Mouse (Mus musculus): ENCODE data around the gene Fhod1. TPM values are rescaled to one million over a fixed set of nuclear protein-coding genes. Genes with fewer than 3 reads are reported as not detected.

Gene Fhod1
- polyA plus RNA-seq, 1 experiment: 33.6 TPM

GRCm38 (mm10) chr8:105281821-105282220 is 65.9 kb downstream of the Fhod1 start:
- H3K4me3 ChIP-seq (ENCODE audit: control insufficient read depth, insufficient read depth, low read length): no peak overlapping the region
- no peak for DNase-seq
- no peaks in the 10 kb centered on the region for H3K36me3 ChIP-seq (ENCODE audit: control insufficient read depth, insufficient read depth, low read length)
- H3K27ac ChIP-seq (ENCODE audit: control insufficient read depth, insufficient read depth, low read length): no peak overlapping the region
- TF ChIP-seq POLR2A (IDR thresholded peaks at IDR 0.05; ENCODE audit: control insufficient read depth, extremely low read depth, insufficient read depth, low read length, poor library complexity) (no peak), CTCF (IDR thresholded peaks at IDR 0.05; ENCODE audit: borderline replicate concordance, control insufficient read depth, extremely low read depth, insufficient read depth, low read length, poor library complexity) (no peak)
- no peaks in the 10 kb centered on the region; the same call in 1 of the 2 replicates for H3K27me3 ChIP-seq (ENCODE audit: control insufficient read depth, insufficient read depth, low read length)
- WGBS: 98% methylated on average over 12 of the region's 12 CpGs
- H3K4me1 ChIP-seq (replicated peaks; ENCODE audit: control insufficient read depth, insufficient read depth, low read length): peaks cover 12% of the 10 kb centered on the region

DNA sequence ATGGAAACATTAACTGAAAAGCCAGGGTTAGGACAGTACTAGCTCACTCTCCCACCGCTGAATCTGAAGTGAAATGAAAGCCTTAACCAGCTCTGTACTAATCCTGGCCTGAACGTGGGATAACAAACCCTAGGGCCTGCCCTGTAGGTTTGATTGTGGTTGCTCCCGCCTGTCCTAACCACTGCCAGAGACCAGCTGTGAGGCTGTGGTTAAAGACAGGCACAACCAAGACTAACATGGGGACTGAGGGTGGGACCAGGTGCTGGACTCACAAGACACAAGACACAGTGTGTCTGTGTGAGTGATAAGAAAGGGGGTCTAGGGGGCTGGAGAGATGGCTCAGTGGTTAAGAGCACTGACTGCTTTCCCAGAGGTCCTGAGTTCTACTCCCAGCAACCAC is 67.2 kb downstream of the Fhod1 start:
- no peaks in the 10 kb centered on the region; the same call in 1 of the 2 replicates for H3K27me3 ChIP-seq (ENCODE audit: control insufficient read depth, insufficient read depth, low read length)
- H3K4me3 ChIP-seq (ENCODE audit: control insufficient read depth, insufficient read depth, low read length): no peak overlapping the region
- no peak overlapping the region for H3K27ac ChIP-seq (ENCODE audit: control insufficient read depth, insufficient read depth, low read length)
- WGBS: 14% methylated on average over 3 of the region's 3 CpGs
- H3K4me1 ChIP-seq (replicated peaks; ENCODE audit: control insufficient read depth, insufficient read depth, low read length): peaks cover 20% of the 10 kb centered on the region
- TF ChIP-seq CTCF (IDR thresholded peaks at IDR 0.05; ENCODE audit: borderline replicate concordance, control insufficient read depth, extremely low read depth, insufficient read depth, low read length, poor library complexity): no peak
- no peak for TF ChIP-seq POLR2A (IDR thresholded peaks at IDR 0.05; ENCODE audit: control insufficient read depth, extremely low read depth, insufficient read depth, low read length, poor library complexity)
- no peaks in the 10 kb centered on the region for H3K36me3 ChIP-seq (ENCODE audit: control insufficient read depth, insufficient read depth, low read length)
- DNase-seq: no peak

Other genes starting within 250 kb of the Fhod1 start
- 0.05 TPM in 1 of 2 replicates, not detected in the other for gene Ces4a, start 216.2 kb downstream of the Fhod1 start, polyA plus RNA-seq (2012; rRNA removed)
- 26.7 and 34.4 TPM in 2 replicates for gene Cbfb, start 177.3 kb downstream of the Fhod1 start, polyA plus RNA-seq (2012; rRNA removed)
- gene D230025D16Rik, start 122.8 kb downstream of the Fhod1 start, polyA plus RNA-seq (2012; rRNA removed): 24.6 and 26.4 TPM in 2 replicates
- gene B3gnt9, start 92.8 kb downstream of the Fhod1 start, polyA plus RNA-seq (2012; rRNA removed): 11.6 and 13.1 TPM in 2 replicates
- 40.1 and 40.4 TPM in 2 replicates for gene Tradd, start 83.3 kb downstream of the Fhod1 start, polyA plus RNA-seq (2012; rRNA removed)
- 27.8 and 30.4 TPM in 2 replicates for gene Fbxl8, start 83.3 kb downstream of the Fhod1 start, polyA plus RNA-seq (2012; rRNA removed)
- 2.9 and 3.3 TPM in 2 replicates for gene Hsf4, start 78.2 kb downstream of the Fhod1 start, polyA plus RNA-seq (2012; rRNA removed)
- 3.5 and 4.0 TPM in 2 replicates for gene Nol3, start 71.8 kb downstream of the Fhod1 start, polyA plus RNA-seq (2012; rRNA removed)
- 13.6 and 14.3 TPM in 2 replicates for gene 4931428F04Rik, start 58.1 kb downstream of the Fhod1 start, polyA plus RNA-seq (2012; rRNA removed)
- gene Exoc3l, start 51.9 kb downstream of the Fhod1 start, polyA plus RNA-seq (2012; rRNA removed): 10.6 and 12.7 TPM in 2 replicates
- 474 and 475 TPM in 2 replicates for gene E2f4, start 50.3 kb downstream of the Fhod1 start, polyA plus RNA-seq (2012; rRNA removed)
- 28.9 and 39.1 TPM in 2 replicates for gene Elmo3, start 42.4 kb downstream of the Fhod1 start, polyA plus RNA-seq (2012; rRNA removed)
- gene Lrrc29, start 21.7 kb downstream of the Fhod1 start, polyA plus RNA-seq (2012; rRNA removed): 13.1 and 15.1 TPM in 2 replicates
- gene Tmem208, start 21.6 kb downstream of the Fhod1 start, polyA plus RNA-seq (2012; rRNA removed): 137 and 194 TPM in 2 replicates
- gene Slc9a5, start 890 bp upstream of the Fhod1 start, polyA plus RNA-seq (2012; rRNA removed): 12.7 and 14.7 TPM in 2 replicates
- gene Plekhg4, start 25.3 kb upstream of the Fhod1 start, polyA plus RNA-seq (2012; rRNA removed): 1.3 and 1.5 TPM in 2 replicates
- gene Kctd19, start 65.5 kb upstream of the Fhod1 start, polyA plus RNA-seq (2012; rRNA removed): 0.07 TPM in 1 of 2 replicates, not detected in the other
- 0.24 and 0.34 TPM in 2 replicates for gene Lrrc36, start 65.6 kb upstream of the Fhod1 start, polyA plus RNA-seq (2012; rRNA removed)
- gene Tppp3, start 123.6 kb upstream of the Fhod1 start, polyA plus RNA-seq (2012; rRNA removed): 14.6 and 27.8 TPM in 2 replicates
- 22.3 and 23.5 TPM in 2 replicates for gene Zdhhc1, start 148.9 kb upstream of the Fhod1 start, polyA plus RNA-seq (2012; rRNA removed)
- 0.46 and 0.90 TPM in 2 replicates for gene Hsd11b2, start 170.8 kb upstream of the Fhod1 start, polyA plus RNA-seq (2012; rRNA removed)
- gene Atp6v0d1, start 218.1 kb upstream of the Fhod1 start, polyA plus RNA-seq (2012; rRNA removed): 112 and 119 TPM in 2 replicates

All from thymus, adult 2 months (tissue).